In the genomic region with DNA sequence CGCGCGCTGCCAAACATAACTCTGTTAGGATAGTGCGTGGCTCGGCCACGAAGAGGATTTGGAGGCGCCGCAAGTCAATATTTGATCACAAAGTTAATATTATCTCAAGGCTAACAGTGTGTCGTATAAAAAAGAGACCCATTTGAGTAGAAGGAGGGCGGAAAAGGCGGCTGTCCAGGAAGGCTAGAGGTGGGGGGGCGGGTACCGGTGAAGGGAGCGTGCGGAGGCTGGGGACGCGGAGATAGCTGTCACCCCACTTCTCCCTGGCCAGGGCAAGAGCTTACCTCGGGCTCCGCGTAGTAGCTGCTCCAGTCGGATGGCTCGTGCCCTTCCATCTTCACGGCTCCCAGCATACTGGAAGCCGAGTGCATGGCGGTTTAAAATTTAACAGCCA, we compare ENCODE assay signal across 9 mouse cellular contexts. TPM values are rescaled to one million over a fixed set of nuclear protein-coding genes. Genes with fewer than 3 reads are reported as not detected.
DNase-seq lines count a peak whose midpoint lies in the region; ATAC-seq and TF ChIP-seq lines count a peak whose summit lies in the region.
"Had no signal": no experiment of that assay in that cellular context is flagged by ENCODE, and none has a peak within 500 bp of the region (broad histone marks: within the 10 kb centered on the region; RNA-seq: fewer than 3 reads in every experiment).

No protein-coding gene starts in this region.

- TF ChIP-seq CTCF in kidney, adult 2 months (conservative IDR thresholded peaks at IDR 0.05; ENCODE audit: insufficient read depth, insufficient read length, low read depth, low read length): no peak
- TF ChIP-seq CTCF in forebrain, postnatal 0 days (IDR thresholded peaks at IDR 0.05; ENCODE audit: low read depth): no peak
- no peak for TF ChIP-seq CTCF in liver, adult 2 months (IDR thresholded peaks at IDR 0.05; ENCODE audit: low read depth, low read length)

- H3K27ac ChIP-seq in kidney, adult 2 months (ENCODE audit: insufficient read depth, low read depth, low read length): no peak overlapping the region
- no peak overlapping the region for H3K27ac ChIP-seq in forebrain, postnatal 0 days (ENCODE audit: low read depth, low read length)
- peak overlapping the region; percentile 99 for H3K27ac ChIP-seq in liver, adult 2 months (replicated peaks; ENCODE audit: insufficient read depth, low read depth, low read length)
- no peak overlapping the region for H3K27ac ChIP-seq in neural tube, embryonic 15.5 days (replicated peaks)

- H3K4me1 ChIP-seq in kidney, adult 2 months (ENCODE audit: control insufficient read depth, insufficient read depth, low read length): peaks cover 7% of the 10 kb centered on the region; the same call in 1 of the 2 replicates
- H3K4me1 ChIP-seq in forebrain, postnatal 0 days (ENCODE audit: insufficient read depth): no peaks in the 10 kb centered on the region
- peaks cover 25% of the 10 kb centered on the region for H3K4me1 ChIP-seq in liver, adult 2 months (ENCODE audit: control insufficient read depth, insufficient read depth, low read length)
- peaks cover 25% of the 10 kb centered on the region for H3K4me1 ChIP-seq in neural tube, embryonic 15.5 days

- no peak overlapping the region for H3K4me2 ChIP-seq in forebrain, postnatal 0 days (ENCODE audit: low read depth)
- H3K4me2 ChIP-seq in neural tube, embryonic 15.5 days: peak overlapping the region; percentile 45

- peaks cover 9% of the 10 kb centered on the region for H3K27me3 ChIP-seq in kidney, adult 2 months (replicated peaks; ENCODE audit: control insufficient read depth, insufficient read depth, low read length)
- peaks cover 95% of the 10 kb centered on the region for H3K27me3 ChIP-seq in forebrain, postnatal 0 days (ENCODE audit: insufficient read depth, low read length)
- no peaks in the 10 kb centered on the region for H3K27me3 ChIP-seq in liver, adult 2 months (ENCODE audit: control insufficient read depth, insufficient read depth, low read length)
- peaks cover 96% of the 10 kb centered on the region for H3K27me3 ChIP-seq in neural tube, embryonic 15.5 days (replicated peaks)

- 2% methylated on average over 25 of the region's 25 CpGs for WGBS in kidney, adult 2 months
- 2% methylated on average over 25 of the region's 25 CpGs for WGBS in forebrain, postnatal 0 days
- under 1% methylated on average over 25 of the region's 25 CpGs for WGBS in liver, adult 2 months
- under 1% methylated on average over 25 of the region's 25 CpGs for WGBS in neural tube, embryonic 15.5 days

- peak overlapping the region; percentile 5; the same call in 1 of the 2 replicates for H3K4me3 ChIP-seq in kidney, adult 2 months (ENCODE audit: insufficient read depth, low read depth, low read length)
- 0 out of 2 replicates have a peak overlapping the region, but pooled peaks have one; percentile 9 for H3K4me3 ChIP-seq in forebrain, postnatal 0 days (ENCODE audit: low read depth, low read length)
- peak overlapping the region; percentile 93 for H3K4me3 ChIP-seq in liver, adult 2 months (ENCODE audit: insufficient read depth, low read depth, low read length)
- H3K4me3 ChIP-seq in neural tube, embryonic 15.5 days (replicated peaks): peak overlapping the region; percentile 24

- no peak for ATAC-seq in forebrain, postnatal 0 days
- no peak for ATAC-seq in neural tube, embryonic 15.5 days (ENCODE audit: low FRiP score)
- ATAC-seq: Patski had no signal

- H3K36me3 ChIP-seq in kidney, adult 2 months (ENCODE audit: control insufficient read depth, insufficient read depth, low read length): no peaks in the 10 kb centered on the region
- no peaks in the 10 kb centered on the region for H3K36me3 ChIP-seq in forebrain, postnatal 0 days (ENCODE audit: insufficient read depth)
- peaks cover 9% of the 10 kb centered on the region; the same call in 1 of the 2 replicates for H3K36me3 ChIP-seq in liver, adult 2 months (ENCODE audit: control insufficient read depth, insufficient read depth, low read length)
- H3K36me3 ChIP-seq in neural tube, embryonic 15.5 days: no peaks in the 10 kb centered on the region

- peaks cover 18% of the 10 kb centered on the region for H3K79me2 ChIP-seq in liver, adult 2 months (ENCODE audit: control insufficient read depth, insufficient read depth, low read length)

- H3K9ac ChIP-seq in forebrain, postnatal 0 days: no peak overlapping the region
- peak overlapping the region; percentile 96 for H3K9ac ChIP-seq in liver, adult 2 months (ENCODE audit: low read depth, low read length)
- no peak overlapping the region for H3K9ac ChIP-seq in neural tube, embryonic 15.5 days (replicated peaks)

- H3K9me3 ChIP-seq in forebrain, postnatal 0 days (ENCODE audit: low read length): no peaks in the 10 kb centered on the region
- H3K9me3 ChIP-seq in neural tube, embryonic 15.5 days (replicated peaks): no peaks in the 10 kb centered on the region

- peak; percentile 63 for DNase-seq in kidney, adult 2 months
- no peak for DNase-seq in kidney, adult 11 months
- DNase-seq in forebrain, postnatal 0 days: no peak
- DNase-seq in liver, adult 2 months (ENCODE audit: extremely low read depth, low read depth, low spot score): peak; percentile 92
- no peak for DNase-seq in layer of hippocampus, adult 9-10 months (ENCODE audit: low spot score)
- DNase-seq in cerebellum, postnatal 36 days: no peak
- no peak for DNase-seq in spleen, adult 18-20 months

- no peak for TF ChIP-seq POLR2A in kidney, adult 2 months (IDR thresholded peaks at IDR 0.05; ENCODE audit: low read depth, low read length)
- peak; percentile 66; the same call in 1 of the 2 replicates for TF ChIP-seq POLR2A in liver, adult 2 months (IDR thresholded peaks at IDR 0.05; ENCODE audit: extremely low read depth, insufficient read depth, low read length)

RNA-seq across cellular contexts. Expression of gene Foxa2, which starts 1.2 kb away (rescaled TPM):
- 0.07 TPM in 1 of 2 replicates, not detected in the other for polyA plus RNA-seq in kidney, adult 2 months (2012; rRNA removed)
- total RNA-seq in forebrain, postnatal 0 days (2014; rRNA removed): 0.48 and 0.85 TPM in 2 replicates
- polyA plus RNA-seq in forebrain, postnatal 0 days (2015; fragmentation: Nextera tagmentation; extraction: Ambion mirVana): 0.26 and 0.30 TPM in 2 replicates
- total RNA-seq in liver, adult 2 months (2014; rRNA removed): 11.2 and 14.2 TPM in 2 replicates
- polyA plus RNA-seq in liver, adult 2 months (2012; rRNA removed): 66.4 and 103 TPM in 2 replicates
- 1.3 and 2.2 TPM in 2 replicates for polyA plus RNA-seq in neural tube, embryonic 15.5 days (2015; fragmentation: Nextera tagmentation; extraction: Ambion mirVana)

Comparison
In these comparisons a context has a peak if more than half of its experiments do, and no peak if none do; other contexts are left out.
1. DNase-seq: peak in kidney, adult 2 months (single experiment) and liver, adult 2 months (single experiment); none in kidney, adult 11 months (single experiment), forebrain, postnatal 0 days (single experiment), layer of hippocampus, adult 9-10 months (single experiment), cerebellum, postnatal 36 days (0 of 2) and spleen, adult 18-20 months (0 of 2).
2. H3K4me3 ChIP-seq: peak in every context shown above with its lines; median percentile 93 in liver, adult 2 months; 24 in neural tube, embryonic 15.5 days; 9 in forebrain, postnatal 0 days; 5 in kidney, adult 2 months.
3. RNA of gene Foxa2, which starts 1.2 kb away (polyA plus RNA-seq): 66.4 to 103 TPM in liver, adult 2 months; 1.3 to 2.2 TPM in neural tube, embryonic 15.5 days, 0.26 to 0.30 TPM in forebrain, postnatal 0 days and 0.07 TPM in kidney, adult 2 months; every median in the first group is over 10 times any median in the second.